Mouse (Mus musculus) brain, adult 10 weeks (tissue): ENCODE results near the gene Tbc1d23. TPM values are rescaled to one million over a fixed set of nuclear protein-coding genes. Genes with fewer than 3 reads are reported as not detected.

Source experiments
- polyA plus RNA-seq: library from polyadenylated mRNA; stranded (reverse); fragments of 350-450 nt; fragmentation: Illumina TruSeq; extraction: RNeasy Lipid Tissue Mini Kit (QIAGEN cat#74804); gene quantifications from one replicate; pipeline ENCODE4 v1.2.3, GENCODE M21; 2015; ENCODE audit warnings: low read depth, low replicate concordance

Gene Tbc1d23
- polyA plus RNA-seq, result 40.6 TPM

GRCm38 (mm10) chr16:57231089-57231936, at the start of gene Tbc1d23:
Gene Tbc1d23, minus strand, starts transcription at chr16:57231504.

GRCm38 (mm10) chr16:57166611-57167513, 64.4 kb downstream of the Tbc1d23 start, which contains the start of gene Nit2:
Gene Nit2, minus strand, starts transcription at chr16:57167341.

GRCm38 (mm10) chr16:57120913-57121815, 110.1 kb downstream of the Tbc1d23 start, which contains the start of gene Tomm70a:
Gene Tomm70a, plus strand, starts transcription at chr16:57121703.

Other genes with a start within 250 kb of the Tbc1d23 start
- not detected for gene Tmem45a2, start 160.1 kb downstream of the Tbc1d23 start, polyA plus RNA-seq
- gene Tomm70a, start 109.8 kb downstream of the Tbc1d23 start, polyA plus RNA-seq, result 101 TPM
- 27.0 TPM for gene Nit2, start 64.2 kb downstream of the Tbc1d23 start, polyA plus RNA-seq
- 0.49 TPM for gene Tmem30c, start 61.4 kb upstream of the Tbc1d23 start, polyA plus RNA-seq
- 3.5 TPM for gene Filip1l, start 121.6 kb upstream of the Tbc1d23 start, polyA plus RNA-seq